Mouse (Mus musculus): ENCODE results near the gene Tlr8. TPM values are rescaled to one million over a fixed set of nuclear protein-coding genes. Genes with fewer than 3 reads are reported as not detected.

Tlr8 gene
- total RNA-seq, 1 experiment from 2014 or later, result 0.78 TPM

- no peak for DNase-seq
Observed at GRCm38 (mm10) chrX:167205813-167206520, 58.2 kb downstream of the Tlr8 start.

- DNase-seq, result no peak
Observed at GRCm38 (mm10) chrX:167201365-167201764, 62.8 kb downstream of the Tlr8 start.

GRCm38 (mm10) chrX:167195228-167195649, 68.9 kb downstream of the Tlr8 start:
- DNase-seq, result no peak

Other genes starting within 250 kb of the Tlr8 start
- gene Tmsb4x, start 55.0 kb downstream of the Tlr8 start, total RNA-seq (2021), result 525 and 794 TPM in 2 replicates
- 1.4 and 2.6 TPM in 2 replicates for gene Tlr7, start 66.2 kb upstream of the Tlr8 start, total RNA-seq (2021)
- 21.9 and 22.8 TPM in 2 replicates for gene Prps2, start 118.4 kb upstream of the Tlr8 start, total RNA-seq (2021)

All from adrenal gland, postnatal 14 days (tissue).